Comparison of ENCODE assay signal across 8 mouse cellular contexts in genomic region chrY:897393-898227, GRCm38 (mm10). TPM values are rescaled to one million over a fixed set of nuclear protein-coding genes. Genes with fewer than 3 reads are reported as not detected.
DNase-seq lines count a peak whose midpoint lies in the region; ATAC-seq and TF ChIP-seq lines count a peak whose summit lies in the region.

Gene Kdm5d (plus strand): TSS chrY:897788.

- H3K27me3 ChIP-seq in embryonic facial prominence, embryonic 12.5 days, result no peaks in the 10 kb centered on the region
- H3K27me3 ChIP-seq in heart, embryonic 11.5 days (ENCODE audit: control insufficient read depth, insufficient read depth, low read length), result no peaks in the 10 kb centered on the region
- H3K27me3 ChIP-seq in kidney, postnatal 0 days (ENCODE audit: insufficient read depth, low read length), result no peaks in the 10 kb centered on the region

- 0 out of 2 replicates have a peak within 1 kb of the TSS, but pooled peaks have one; percentile 25 for H3K4me2 ChIP-seq in embryonic facial prominence, embryonic 12.5 days (replicated peaks)
- H3K4me2 ChIP-seq in heart, embryonic 11.5 days, result peak within 1 kb of the TSS; percentile 37
- no peak within 1 kb of the TSS; the same call in 1 of the 2 replicates for H3K4me2 ChIP-seq in kidney, postnatal 0 days (ENCODE audit: low read length)

- H3K27ac ChIP-seq in embryonic facial prominence, embryonic 12.5 days, result no peak within 1 kb of the TSS
- no peak within 1 kb of the TSS for H3K27ac ChIP-seq in heart, embryonic 11.5 days (ENCODE audit: low read depth, low read length)
- H3K27ac ChIP-seq in kidney, postnatal 0 days, result no peak within 1 kb of the TSS

- no peaks in the 10 kb centered on the region for H3K4me1 ChIP-seq in embryonic facial prominence, embryonic 12.5 days
- no peaks in the 10 kb centered on the region for H3K4me1 ChIP-seq in heart, embryonic 11.5 days (ENCODE audit: control insufficient read depth, insufficient read depth, low read length)
- no peaks in the 10 kb centered on the region for H3K4me1 ChIP-seq in kidney, postnatal 0 days (replicated peaks; ENCODE audit: insufficient read depth, low read length)

- DNase-seq in right cerebral cortex, adult 18-20 months, result peak; percentile 59
- DNase-seq in right cerebral cortex, postnatal 14 days, result no peak
- peak; percentile 81 for DNase-seq in kidney, postnatal 0 days (ENCODE audit: low spot score)
- peak; percentile 50 for DNase-seq in retina, postnatal 7 days (ENCODE audit: low read depth, low spot score)
- DNase-seq in urinary bladder, postnatal 10 days (ENCODE audit: low spot score), result no peak

- no peak for ATAC-seq in embryonic facial prominence, embryonic 12.5 days (ENCODE audit: insufficient number of reproducible peaks, insufficient read depth, low FRiP score, low TSS enrichment)
- no peak for ATAC-seq in heart, embryonic 11.5 days (replicated peaks; ENCODE audit: insufficient number of reproducible peaks, low FRiP score, low TSS enrichment)
- ATAC-seq in kidney, postnatal 0 days (replicated peaks; ENCODE audit: low FRiP score, low read depth), result no peak
- peak; percentile 84 for ATAC-seq in megakaryocyte, adult 5-6 weeks (ENCODE audit: poor library complexity, severe bottlenecking)

- no peak for TF ChIP-seq CTCF in kidney, postnatal 0 days (IDR thresholded peaks at IDR 0.05; ENCODE audit: low read depth)

- under 1% methylated on average over 34 of the region's 34 CpGs for WGBS in embryonic facial prominence, embryonic 12.5 days
- WGBS in heart, embryonic 11.5 days (ENCODE audit: insufficient replicate concordance), result 3% methylated on average over 33 of the region's 34 CpGs
- WGBS in kidney, postnatal 0 days, result 0% methylated on average over 12 of the region's 34 CpGs

- H3K9me3 ChIP-seq in embryonic facial prominence, embryonic 12.5 days, result no peaks in the 10 kb centered on the region
- no peaks in the 10 kb centered on the region for H3K9me3 ChIP-seq in heart, embryonic 11.5 days (replicated peaks; ENCODE audit: control insufficient read depth, low read length)
- no peaks in the 10 kb centered on the region for H3K9me3 ChIP-seq in kidney, postnatal 0 days (replicated peaks; ENCODE audit: low read length)

- peak within 1 kb of the TSS; percentile 33; the same call in 1 of the 2 replicates for H3K9ac ChIP-seq in embryonic facial prominence, embryonic 12.5 days
- H3K9ac ChIP-seq in heart, embryonic 11.5 days (ENCODE audit: low read depth, low read length), result peak within 1 kb of the TSS; percentile 43; the same call in 1 of the 2 replicates
- H3K9ac ChIP-seq in kidney, postnatal 0 days (ENCODE audit: low read depth, low read length), result peak within 1 kb of the TSS; percentile 35; the same call in 1 of the 2 replicates

- H3K4me3 ChIP-seq in embryonic facial prominence, embryonic 12.5 days, result peak within 1 kb of the TSS; percentile 35
- H3K4me3 ChIP-seq in heart, embryonic 11.5 days (ENCODE audit: low read depth, low read length), result peak within 1 kb of the TSS; percentile 38
- H3K4me3 ChIP-seq in kidney, postnatal 0 days (replicated peaks; ENCODE audit: low read depth, low read length), result peak within 1 kb of the TSS; percentile 34

- H3K36me3 ChIP-seq in embryonic facial prominence, embryonic 12.5 days, result no peaks in the 10 kb centered on the region
- H3K36me3 ChIP-seq in heart, embryonic 11.5 days (ENCODE audit: control insufficient read depth, insufficient read depth, low read length), result no peaks in the 10 kb centered on the region
- no peaks in the 10 kb centered on the region for H3K36me3 ChIP-seq in kidney, postnatal 0 days (ENCODE audit: insufficient read depth, low read length)

RNA-seq across cellular contexts. Expression of gene Kdm5d, which starts in this region (rescaled TPM):
- 11.7 and 17.4 TPM in 2 replicates for polyA plus RNA-seq in embryonic facial prominence, embryonic 12.5 days (2016; fragmentation: Nextera tagmentation; extraction: Ambion mirVana)
- polyA plus RNA-seq in heart, embryonic 11.5 days (2014; fragmentation: Nextera tagmentation; extraction: Ambion mirVana), result 9.1 and 10.7 TPM in 2 replicates
- 12.6 TPM in 2 replicates for polyA plus RNA-seq in kidney, postnatal 0 days (2015; fragmentation: Nextera tagmentation; extraction: Ambion mirVana)
- 12.9 and 13.2 TPM in 2 replicates for total RNA-seq in megakaryocyte, adult 5-6 weeks (2015)
- total RNA-seq in megakaryocyte, adult 5-6 weeks (2017), result 15.9 and 16.8 TPM in 2 replicates

Comparison
In these comparisons a context has a peak if more than half of its experiments do, and no peak if none do; other contexts are left out.
1. DNase-seq: peak in right cerebral cortex, adult 18-20 months (single experiment), kidney, postnatal 0 days (single experiment) and retina, postnatal 7 days (single experiment); none in right cerebral cortex, postnatal 14 days (single experiment) and urinary bladder, postnatal 10 days (single experiment).
2. Peak in every context shown above with its lines, with median percentiles within 50 percentile points of each other: H3K4me3 ChIP-seq and H3K9ac ChIP-seq.